Mouse (Mus musculus): Measurements from ENCODE around the gene Olfr105-ps. TPM values are rescaled to one million over a fixed set of nuclear protein-coding genes. Genes with fewer than 3 reads are reported as not detected.

Gene Olfr105-ps
- polyA plus RNA-seq (2016; fragmentation: Nextera tagmentation; extraction: Ambion mirVana): not detected in 2 replicates

- H3K4me2 ChIP-seq (replicated peaks): no peak within 1 kb of the TSS
- H3K36me3 ChIP-seq: no peaks in the 10 kb centered on the region
- H3K27me3 ChIP-seq: no peaks in the 10 kb centered on the region
- no peak for ATAC-seq (ENCODE audit: insufficient number of reproducible peaks, insufficient read depth, low FRiP score, low TSS enrichment)
- no peak within 1 kb of the TSS for H3K27ac ChIP-seq
- H3K4me1 ChIP-seq: no peaks in the 10 kb centered on the region
- H3K9ac ChIP-seq: no peak within 1 kb of the TSS
- H3K9me3 ChIP-seq: no peaks in the 10 kb centered on the region
- H3K4me3 ChIP-seq: no peak within 1 kb of the TSS
Observed at GRCm38 (mm10) chr17:37378733-37379132, at the start of gene Olfr105-ps. Gene Olfr105-ps (plus strand): TSS chr17:37379033.

DNA sequence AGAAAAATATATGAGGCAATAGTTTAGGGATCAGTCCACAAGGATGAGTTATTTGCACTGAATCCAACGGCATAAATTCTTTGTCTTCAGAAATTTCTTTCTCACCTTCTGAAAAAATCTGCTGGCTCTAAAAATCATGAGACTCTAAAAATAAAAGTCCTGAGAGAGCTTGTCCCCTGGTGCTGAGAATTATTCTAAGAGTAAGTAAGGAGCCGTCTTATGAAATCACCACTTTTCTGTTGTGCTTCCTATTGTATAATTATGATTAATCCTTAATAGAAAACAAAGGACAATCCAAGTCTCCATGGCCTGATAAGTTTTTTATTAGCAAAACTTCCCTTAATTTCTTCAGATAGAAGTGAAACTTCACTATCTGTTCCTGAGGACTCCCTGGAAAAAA, 39.2 kb upstream of the Olfr105-ps start, which contains the start of gene Olfr103:
Gene Olfr103, minus strand, starts transcription at position 101 of the 400 bp plus-strand sequence.
- no peak within 1 kb of the TSS for H3K27ac ChIP-seq
- WGBS: 85% methylated on average over 2 of the region's 2 CpGs
- no peak within 1 kb of the TSS for H3K9ac ChIP-seq
- H3K4me2 ChIP-seq (replicated peaks): no peak within 1 kb of the TSS
- no peaks in the 10 kb centered on the region for H3K4me1 ChIP-seq
- H3K4me3 ChIP-seq: no peak within 1 kb of the TSS
- no peaks in the 10 kb centered on the region for H3K36me3 ChIP-seq
- ATAC-seq (ENCODE audit: insufficient number of reproducible peaks, insufficient read depth, low FRiP score, low TSS enrichment): no peak
- H3K27me3 ChIP-seq: no peaks in the 10 kb centered on the region
- H3K9me3 ChIP-seq: no peaks in the 10 kb centered on the region

- no peak within 1 kb of the TSS for H3K4me2 ChIP-seq (replicated peaks)
- no peak within 1 kb of the TSS for H3K27ac ChIP-seq
- H3K27me3 ChIP-seq: no peaks in the 10 kb centered on the region
- H3K36me3 ChIP-seq: no peaks in the 10 kb centered on the region
- ATAC-seq (ENCODE audit: insufficient number of reproducible peaks, insufficient read depth, low FRiP score, low TSS enrichment): no peak
- H3K9ac ChIP-seq: no peak within 1 kb of the TSS
- H3K4me3 ChIP-seq: no peak within 1 kb of the TSS
- H3K9me3 ChIP-seq: no peaks in the 10 kb centered on the region
- no peaks in the 10 kb centered on the region for H3K4me1 ChIP-seq
Observed at GRCm38 (mm10) chr17:37359282-37359681, 19.6 kb upstream of the Olfr105-ps start, which contains the start of gene Olfr104-ps. Gene Olfr104-ps (plus strand): TSS chr17:37359582.

DNA sequence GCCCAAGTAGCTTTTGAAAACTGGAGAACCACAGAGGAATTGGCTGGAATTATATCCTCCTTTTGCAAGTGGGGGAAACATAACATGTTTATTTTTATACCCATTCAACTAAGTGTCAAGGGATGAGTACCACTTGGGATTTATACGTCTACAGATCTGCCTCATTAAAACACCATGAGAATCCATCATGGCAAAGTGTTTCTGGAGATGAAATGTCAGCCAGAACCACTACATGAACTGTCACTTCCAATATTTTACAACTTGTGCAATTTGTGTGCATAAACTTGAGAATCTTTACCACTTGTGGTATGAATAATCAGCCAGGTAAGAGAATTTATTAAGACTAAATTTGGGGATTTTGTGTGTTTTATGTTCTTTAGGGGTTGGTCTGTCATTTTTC, 11.3 kb downstream of the Olfr105-ps start, which contains the start of gene Olfr106-ps:
Gene Olfr106-ps, plus strand, starts transcription at position 301 of the 400 bp plus-strand sequence.
- no peaks in the 10 kb centered on the region for H3K36me3 ChIP-seq
- H3K27me3 ChIP-seq: no peaks in the 10 kb centered on the region
- no peaks in the 10 kb centered on the region for H3K9me3 ChIP-seq
- no peak within 1 kb of the TSS for H3K4me2 ChIP-seq (replicated peaks)
- H3K27ac ChIP-seq: no peak within 1 kb of the TSS
- WGBS: 72% methylated on average over 1 of the region's 1 CpGs
- ATAC-seq (ENCODE audit: insufficient number of reproducible peaks, insufficient read depth, low FRiP score, low TSS enrichment): no peak
- no peak within 1 kb of the TSS for H3K9ac ChIP-seq
- H3K4me1 ChIP-seq: no peaks in the 10 kb centered on the region
- no peak within 1 kb of the TSS for H3K4me3 ChIP-seq

- Histone ChIP-seq H3K4me1 (no peaks in the 10 kb centered on the region), H3K27ac (no peak within 1 kb of the TSS), H3K9me3 (no peaks in the 10 kb centered on the region), H3K9ac (no peak within 1 kb of the TSS), H3K4me3 (no peak within 1 kb of the TSS), H3K27me3 (no peaks in the 10 kb centered on the region), H3K4me2 (replicated peaks) (no peak within 1 kb of the TSS), H3K36me3 (no peaks in the 10 kb centered on the region)
- no peak for ATAC-seq (ENCODE audit: insufficient number of reproducible peaks, insufficient read depth, low FRiP score, low TSS enrichment)
- WGBS: 77% methylated on average over 3 of the region's 3 CpGs
Observed at GRCm38 (mm10) chr17:37398926-37399325, 20.1 kb downstream of the Olfr105-ps start, which contains the start of gene Olfr107. Gene Olfr107 (plus strand): TSS chr17:37399226.

GRCm38 (mm10) chr17:37413380-37413779, 34.5 kb downstream of the Olfr105-ps start:
- Histone ChIP-seq H3K4me1 (no peaks in the 10 kb centered on the region), H3K27me3 (no peaks in the 10 kb centered on the region), H3K4me2 (replicated peaks) (no peak overlapping the region), H3K4me3 (no peak overlapping the region), H3K9me3 (no peaks in the 10 kb centered on the region), H3K36me3 (no peaks in the 10 kb centered on the region), H3K9ac (no peak overlapping the region), H3K27ac (no peak overlapping the region)
- no peak for ATAC-seq (ENCODE audit: insufficient number of reproducible peaks, insufficient read depth, low FRiP score, low TSS enrichment)

Other genes starting within 250 kb of the Olfr105-ps start
- gene Olfr93, start 217.5 kb upstream of the Olfr105-ps start, polyA plus RNA-seq (2016; fragmentation: Nextera tagmentation; extraction: Ambion mirVana): not detected in 2 replicates
- 0.18 TPM in 1 of 2 replicates, not detected in the other for gene Ubd, start 185.1 kb upstream of the Olfr105-ps start, polyA plus RNA-seq (2016; fragmentation: Nextera tagmentation; extraction: Ambion mirVana)
- 0.17 TPM in 1 of 2 replicates, not detected in the other for gene Olfr94, start 178.0 kb upstream of the Olfr105-ps start, polyA plus RNA-seq (2016; fragmentation: Nextera tagmentation; extraction: Ambion mirVana)
- gene Olfr95, start 165.9 kb upstream of the Olfr105-ps start, polyA plus RNA-seq (2016; fragmentation: Nextera tagmentation; extraction: Ambion mirVana): not detected in 2 replicates
- gene Olfr96, start 158.9 kb upstream of the Olfr105-ps start, polyA plus RNA-seq (2016; fragmentation: Nextera tagmentation; extraction: Ambion mirVana): not detected in 2 replicates
- gene Olfr97, start 141.7 kb upstream of the Olfr105-ps start, polyA plus RNA-seq (2016; fragmentation: Nextera tagmentation; extraction: Ambion mirVana): not detected in 2 replicates
- not detected in 2 replicates for gene Olfr98, start 115.3 kb upstream of the Olfr105-ps start, polyA plus RNA-seq (2016; fragmentation: Nextera tagmentation; extraction: Ambion mirVana)
- gene H2-M3, start 108.8 kb upstream of the Olfr105-ps start, polyA plus RNA-seq (2016; fragmentation: Nextera tagmentation; extraction: Ambion mirVana): 1.4 and 1.5 TPM in 2 replicates
- gene Olfr99, start 95.6 kb upstream of the Olfr105-ps start, polyA plus RNA-seq (2016; fragmentation: Nextera tagmentation; extraction: Ambion mirVana): not detected in 2 replicates
- gene Olfr101, start 74.7 kb upstream of the Olfr105-ps start, polyA plus RNA-seq (2016; fragmentation: Nextera tagmentation; extraction: Ambion mirVana): not detected in 2 replicates
- gene Olfr102, start 62.0 kb upstream of the Olfr105-ps start, polyA plus RNA-seq (2016; fragmentation: Nextera tagmentation; extraction: Ambion mirVana): not detected in 2 replicates
- gene Olfr103, start 39.3 kb upstream of the Olfr105-ps start, polyA plus RNA-seq (2016; fragmentation: Nextera tagmentation; extraction: Ambion mirVana): not detected in 2 replicates
- not detected in 2 replicates for gene Olfr104-ps, start 19.5 kb upstream of the Olfr105-ps start, polyA plus RNA-seq (2016; fragmentation: Nextera tagmentation; extraction: Ambion mirVana)
- gene Olfr106-ps, start 11.4 kb downstream of the Olfr105-ps start, polyA plus RNA-seq (2016; fragmentation: Nextera tagmentation; extraction: Ambion mirVana): not detected in 2 replicates
- gene Olfr107, start 20.2 kb downstream of the Olfr105-ps start, polyA plus RNA-seq (2016; fragmentation: Nextera tagmentation; extraction: Ambion mirVana): not detected in 2 replicates
- gene Olfr108, start 66.4 kb downstream of the Olfr105-ps start, polyA plus RNA-seq (2016; fragmentation: Nextera tagmentation; extraction: Ambion mirVana): not detected in 2 replicates
- gene Olfr109, start 79.9 kb downstream of the Olfr105-ps start, polyA plus RNA-seq (2016; fragmentation: Nextera tagmentation; extraction: Ambion mirVana): not detected in 2 replicates
- gene H2-M2, start 104.5 kb downstream of the Olfr105-ps start, polyA plus RNA-seq (2016; fragmentation: Nextera tagmentation; extraction: Ambion mirVana): not detected in 2 replicates
- gene Olfr110, start 113.4 kb downstream of the Olfr105-ps start, polyA plus RNA-seq (2016; fragmentation: Nextera tagmentation; extraction: Ambion mirVana): not detected in 2 replicates
- gene Olfr111, start 129.0 kb downstream of the Olfr105-ps start, polyA plus RNA-seq (2016; fragmentation: Nextera tagmentation; extraction: Ambion mirVana): not detected in 2 replicates
- gene Olfr112, start 190.4 kb downstream of the Olfr105-ps start, polyA plus RNA-seq (2016; fragmentation: Nextera tagmentation; extraction: Ambion mirVana): not detected in 2 replicates
- not detected in 2 replicates for gene Olfr113, start 198.6 kb downstream of the Olfr105-ps start, polyA plus RNA-seq (2016; fragmentation: Nextera tagmentation; extraction: Ambion mirVana)
- gene Olfr114, start 213.7 kb downstream of the Olfr105-ps start, polyA plus RNA-seq (2016; fragmentation: Nextera tagmentation; extraction: Ambion mirVana): not detected in 2 replicates
- not detected in 2 replicates for gene Olfr115, start 248.1 kb downstream of the Olfr105-ps start, polyA plus RNA-seq (2016; fragmentation: Nextera tagmentation; extraction: Ambion mirVana)
- not detected in 2 replicates for gene Olfr116, start 248.2 kb downstream of the Olfr105-ps start, polyA plus RNA-seq (2016; fragmentation: Nextera tagmentation; extraction: Ambion mirVana)